Mouse (Mus musculus) E14TG2a.4 (cell line): ENCODE measurements around the gene 9930022D16Rik.
A peak's percentile ranks its signal among the peaks of the same experiment; 100 is the strongest.

Source experiments
- CTCF ChIP-seq: conservative IDR thresholded peaks from 2 replicates; pipeline ENCODE4 v1.5.1; 2014; ENCODE audit warnings: low read length
- POU5F1 ChIP-seq: IDR thresholded peaks from 2 replicates; pipeline ENCODE4 v1.6.1; 2014; ENCODE audit warnings: low read length, borderline replicate concordance

DNA sequence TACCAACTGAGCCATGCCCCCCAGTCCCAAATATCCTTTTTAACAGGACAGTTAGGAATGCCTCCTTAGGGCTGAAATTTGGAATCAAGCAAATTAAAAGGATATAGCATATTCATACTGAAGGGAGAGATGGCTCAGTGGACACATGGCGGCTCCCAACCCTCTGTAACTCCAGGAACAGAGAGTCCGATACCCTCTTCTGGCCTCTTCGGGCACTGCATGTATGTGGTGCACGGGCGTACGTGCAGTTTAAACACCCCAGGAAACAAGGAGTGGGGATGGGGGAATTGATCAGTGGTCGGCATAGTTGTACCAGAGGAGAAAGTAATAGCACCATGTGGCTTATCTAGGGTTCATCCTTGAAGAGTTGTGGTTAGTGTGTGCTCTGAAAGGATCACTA is 30.9 kb downstream of the 9930022D16Rik start:
- TF ChIP-seq CTCF (peak; percentile 54; the same call in 1 of the 2 replicates), POU5F1 (no peak)
